Mouse (Mus musculus): ENCODE data around the gene Syne1. TPM values are rescaled to one million over a fixed set of nuclear protein-coding genes. Genes with fewer than 3 reads are reported as not detected.

Syne1 gene
- polyA plus RNA-seq, 1 experiment from 2014 or later: 17.8 TPM

DNA sequence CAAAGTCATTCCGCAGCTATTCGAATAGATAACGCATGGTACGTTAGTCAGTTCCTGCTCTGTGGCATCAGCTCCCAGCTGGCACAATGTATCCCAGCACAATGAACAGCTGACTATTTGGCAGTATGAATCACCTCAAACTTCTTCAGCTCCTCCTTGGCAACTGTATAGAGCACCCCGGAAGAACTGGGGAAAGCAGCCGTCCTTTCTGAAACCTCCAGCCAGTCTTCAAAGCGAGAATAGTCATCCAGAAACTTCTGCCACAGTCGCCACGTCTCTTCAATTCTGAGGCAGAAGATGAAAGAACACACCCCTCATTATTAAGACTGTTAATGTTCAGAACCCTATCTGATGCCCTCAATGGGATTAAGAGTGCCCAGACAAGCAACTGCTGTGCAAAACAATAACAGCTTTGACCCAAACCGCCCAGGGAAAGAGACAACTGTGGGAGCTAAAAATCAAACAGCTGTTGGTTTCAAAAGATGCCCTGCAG, 495.0 kb downstream of the Syne1 start:
- no peaks in the 10 kb centered on the region for H3K9me3 ChIP-seq (ENCODE audit: control insufficient read depth, low read length)
- DNase-seq (peak; percentile 40), ATAC-seq (ENCODE audit: low FRiP score, low TSS enrichment) (peak; percentile 62; the same call in 1 of the 2 replicates)
- H3K36me3 ChIP-seq (ENCODE audit: control insufficient read depth, insufficient read depth, low read length): no peaks in the 10 kb centered on the region
- 24% methylated on average over 10 of the region's 10 CpGs for WGBS
- H3K27me3 ChIP-seq (ENCODE audit: control insufficient read depth, insufficient read depth, low read length): no peaks in the 10 kb centered on the region
- H3K4me2 ChIP-seq (ENCODE audit: low read length): no peak overlapping the region
- no peak overlapping the region for H3K4me3 ChIP-seq (replicated peaks; ENCODE audit: low read depth, low read length)
- no peak overlapping the region for H3K27ac ChIP-seq (replicated peaks; ENCODE audit: low read depth, low read length)
- no peaks in the 10 kb centered on the region for H3K4me1 ChIP-seq (ENCODE audit: control insufficient read depth, insufficient read depth, low read length)
- no peak overlapping the region for H3K9ac ChIP-seq (replicated peaks; ENCODE audit: low read length)

DNA sequence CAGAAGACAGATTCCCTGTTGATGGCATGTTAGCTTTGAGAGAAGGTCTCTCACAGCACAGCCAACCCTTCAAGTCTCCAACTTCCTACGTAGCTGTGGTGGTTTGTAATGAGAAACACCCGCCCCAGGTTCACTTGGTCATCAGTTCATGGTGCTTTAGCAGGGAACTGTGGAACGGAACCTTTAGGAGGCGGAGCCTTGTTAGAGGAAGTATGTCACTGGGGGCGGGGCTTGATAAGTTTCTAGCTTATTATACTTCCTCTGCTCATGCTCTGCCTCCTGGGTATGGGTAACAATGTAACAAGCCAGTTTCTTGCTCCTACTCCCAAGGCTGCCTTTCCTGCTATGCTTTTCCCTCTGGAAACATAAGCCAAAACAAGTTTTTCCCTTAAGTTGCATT, 505.6 kb downstream of the Syne1 start:
- H3K9me3 ChIP-seq (ENCODE audit: control insufficient read depth, low read length): no peaks in the 10 kb centered on the region
- no peaks in the 10 kb centered on the region for H3K27me3 ChIP-seq (ENCODE audit: control insufficient read depth, insufficient read depth, low read length)
- WGBS: 94% methylated on average over 5 of the region's 5 CpGs
- H3K9ac ChIP-seq (replicated peaks; ENCODE audit: low read length): no peak overlapping the region
- no peak overlapping the region for H3K4me3 ChIP-seq (replicated peaks; ENCODE audit: low read depth, low read length)
- no peak overlapping the region for H3K27ac ChIP-seq (replicated peaks; ENCODE audit: low read depth, low read length)
- DNase-seq (no peak), ATAC-seq (ENCODE audit: low FRiP score, low TSS enrichment) (no peak)
- H3K4me1 ChIP-seq (ENCODE audit: control insufficient read depth, insufficient read depth, low read length): no peaks in the 10 kb centered on the region
- H3K4me2 ChIP-seq (ENCODE audit: low read length): no peak overlapping the region
- peaks cover 18% of the 10 kb centered on the region for H3K36me3 ChIP-seq (ENCODE audit: control insufficient read depth, insufficient read depth, low read length)

DNA sequence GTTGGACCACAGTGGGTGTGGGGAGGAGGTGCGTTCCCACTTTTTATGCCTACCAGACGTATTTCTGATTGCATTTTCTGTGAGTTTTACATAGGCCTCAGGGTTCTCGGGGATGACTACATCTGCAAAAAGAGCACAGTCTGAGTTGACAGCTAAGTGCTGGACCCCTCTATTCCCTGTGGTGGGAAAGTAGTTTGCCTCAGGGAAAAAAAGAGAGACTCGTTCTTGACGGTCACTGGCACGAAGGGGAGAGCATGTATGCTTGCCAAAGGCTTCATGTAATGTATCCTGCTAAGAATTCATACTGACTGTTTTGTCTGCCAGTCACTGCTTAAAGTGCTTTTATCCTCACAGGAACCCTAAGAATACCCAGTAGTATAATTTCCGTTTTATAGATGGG, 506.1 kb downstream of the Syne1 start:
- ATAC-seq (ENCODE audit: low FRiP score, low TSS enrichment) (no peak), DNase-seq (no peak)
- no peaks in the 10 kb centered on the region for H3K27me3 ChIP-seq (ENCODE audit: control insufficient read depth, insufficient read depth, low read length)
- no peaks in the 10 kb centered on the region for H3K4me1 ChIP-seq (ENCODE audit: control insufficient read depth, insufficient read depth, low read length)
- H3K9me3 ChIP-seq (ENCODE audit: control insufficient read depth, low read length): no peaks in the 10 kb centered on the region
- H3K4me3 ChIP-seq (replicated peaks; ENCODE audit: low read depth, low read length): no peak overlapping the region
- WGBS: 80% methylated on average over 7 of the region's 7 CpGs
- H3K36me3 ChIP-seq (ENCODE audit: control insufficient read depth, insufficient read depth, low read length): peaks cover 23% of the 10 kb centered on the region
- H3K4me2 ChIP-seq (ENCODE audit: low read length): no peak overlapping the region
- H3K27ac ChIP-seq (replicated peaks; ENCODE audit: low read depth, low read length): no peak overlapping the region
- no peak overlapping the region for H3K9ac ChIP-seq (replicated peaks; ENCODE audit: low read length)

DNA sequence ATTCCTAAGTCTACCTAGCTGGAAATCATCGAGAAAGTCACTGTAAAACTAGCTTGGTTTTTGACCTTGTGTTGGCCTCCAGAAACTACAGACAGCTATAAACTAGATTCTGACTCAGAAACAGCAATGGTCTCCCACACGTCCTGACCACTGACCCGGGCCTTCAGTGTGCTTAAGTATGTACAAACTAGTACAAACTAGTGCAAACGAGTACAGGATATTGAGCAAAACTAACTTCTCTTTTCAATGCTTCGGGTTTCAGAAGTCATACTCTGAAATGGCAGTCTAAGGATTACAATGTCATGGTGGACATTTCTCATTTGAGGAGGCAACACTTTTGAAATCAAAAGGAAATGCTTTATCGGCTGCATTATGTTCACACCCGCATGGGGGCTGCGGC, 506.8 kb downstream of the Syne1 start:
- H3K4me2 ChIP-seq (ENCODE audit: low read length): no peak overlapping the region
- no peak overlapping the region for H3K4me3 ChIP-seq (replicated peaks; ENCODE audit: low read depth, low read length)
- no peak for ATAC-seq (ENCODE audit: low FRiP score, low TSS enrichment)
- no peaks in the 10 kb centered on the region for H3K9me3 ChIP-seq (ENCODE audit: control insufficient read depth, low read length)
- H3K36me3 ChIP-seq (ENCODE audit: control insufficient read depth, insufficient read depth, low read length): peaks cover 26% of the 10 kb centered on the region
- H3K27me3 ChIP-seq (ENCODE audit: control insufficient read depth, insufficient read depth, low read length): no peaks in the 10 kb centered on the region
- no peak overlapping the region for H3K27ac ChIP-seq (replicated peaks; ENCODE audit: low read depth, low read length)
- no peak overlapping the region for H3K9ac ChIP-seq (replicated peaks; ENCODE audit: low read length)
- H3K4me1 ChIP-seq (ENCODE audit: control insufficient read depth, insufficient read depth, low read length): no peaks in the 10 kb centered on the region
- WGBS: 91% methylated on average over 8 of the region's 8 CpGs
- no peak for DNase-seq

DNA sequence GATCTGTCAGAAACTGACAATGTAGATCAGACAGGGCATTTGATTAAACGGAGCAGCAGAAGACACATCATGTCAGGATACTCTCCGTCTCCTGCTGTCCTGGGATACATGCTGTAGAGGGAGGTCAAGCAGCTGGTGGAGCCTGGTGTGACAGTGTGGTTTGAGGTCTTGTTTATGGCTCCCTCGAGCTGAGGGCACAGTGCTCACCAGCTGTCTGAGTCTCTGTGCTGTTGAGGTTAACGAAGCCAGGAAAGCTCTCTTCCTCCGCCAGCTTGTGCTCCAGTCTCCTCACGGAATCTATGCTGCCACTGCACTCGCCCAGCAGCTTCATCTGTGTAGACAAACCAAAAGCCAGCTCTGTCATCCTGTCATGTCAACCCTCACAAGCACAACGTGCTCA, 510.0 kb downstream of the Syne1 start:
- no peaks in the 10 kb centered on the region for H3K27me3 ChIP-seq (ENCODE audit: control insufficient read depth, insufficient read depth, low read length)
- no peaks in the 10 kb centered on the region for H3K9me3 ChIP-seq (ENCODE audit: control insufficient read depth, low read length)
- H3K27ac ChIP-seq (replicated peaks; ENCODE audit: low read depth, low read length): no peak overlapping the region
- ATAC-seq (ENCODE audit: low FRiP score, low TSS enrichment) (no peak), DNase-seq (no peak)
- H3K4me2 ChIP-seq (ENCODE audit: low read length): no peak overlapping the region
- no peak overlapping the region for H3K4me3 ChIP-seq (replicated peaks; ENCODE audit: low read depth, low read length)
- WGBS: 73% methylated on average over 8 of the region's 8 CpGs
- H3K9ac ChIP-seq (replicated peaks; ENCODE audit: low read length): no peak overlapping the region
- H3K36me3 ChIP-seq (ENCODE audit: control insufficient read depth, insufficient read depth, low read length): peaks cover 17% of the 10 kb centered on the region; the same call in 1 of the 2 replicates
- H3K4me1 ChIP-seq (ENCODE audit: control insufficient read depth, insufficient read depth, low read length): no peaks in the 10 kb centered on the region

DNA sequence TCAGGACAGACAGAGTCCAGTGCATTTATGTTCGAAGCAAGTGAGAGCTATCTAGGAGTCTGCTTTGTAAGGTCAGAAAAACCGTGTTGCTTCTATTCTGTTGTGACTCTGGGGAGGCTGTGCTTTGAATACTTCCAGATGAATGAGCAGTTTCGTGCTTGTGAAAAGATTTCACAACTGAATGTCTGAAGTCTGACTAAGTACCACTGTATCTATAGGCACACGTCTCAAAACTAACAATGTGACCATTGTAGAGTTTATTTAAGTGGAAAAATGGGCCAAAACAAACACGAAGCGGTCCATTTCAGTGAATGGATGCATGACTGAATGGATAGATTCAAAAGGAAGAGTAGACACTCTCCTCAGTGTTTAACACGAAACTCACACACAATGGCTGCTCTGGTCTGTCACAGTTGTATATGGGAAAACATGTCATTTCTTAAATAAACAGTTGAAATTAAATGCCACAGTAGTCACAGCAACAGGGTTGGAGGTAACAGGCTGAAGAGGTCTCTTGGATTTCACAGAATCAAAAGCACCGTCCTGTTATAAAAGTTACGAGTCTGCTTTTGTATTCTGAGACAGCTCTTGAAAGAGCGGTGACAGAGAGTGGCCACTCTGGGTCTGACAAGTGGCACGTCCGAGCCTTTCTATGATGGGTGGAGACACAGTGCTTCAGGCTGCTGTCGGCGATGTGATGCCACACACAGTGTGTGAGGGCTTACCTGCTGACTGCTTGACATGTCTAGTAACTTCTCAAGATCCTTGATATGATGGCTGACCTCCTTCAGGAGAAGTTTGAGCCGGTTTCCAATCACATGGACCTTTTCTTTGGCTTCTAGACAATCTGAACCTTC, 518.9 kb downstream of the Syne1 start:
- no peak overlapping the region for H3K27ac ChIP-seq (replicated peaks; ENCODE audit: low read depth, low read length)
- no peak overlapping the region for H3K9ac ChIP-seq (replicated peaks; ENCODE audit: low read length)
- H3K27me3 ChIP-seq (ENCODE audit: control insufficient read depth, insufficient read depth, low read length): no peaks in the 10 kb centered on the region
- no peak overlapping the region for H3K4me3 ChIP-seq (replicated peaks; ENCODE audit: low read depth, low read length)
- peaks cover 9% of the 10 kb centered on the region for H3K36me3 ChIP-seq (ENCODE audit: control insufficient read depth, insufficient read depth, low read length)
- no peak for DNase-seq
- H3K9me3 ChIP-seq (ENCODE audit: control insufficient read depth, low read length): no peaks in the 10 kb centered on the region
- WGBS: 43% methylated on average over 15 of the region's 15 CpGs
- H3K4me2 ChIP-seq (ENCODE audit: low read length): no peak overlapping the region
- no peaks in the 10 kb centered on the region for H3K4me1 ChIP-seq (ENCODE audit: control insufficient read depth, insufficient read depth, low read length)
- ATAC-seq (ENCODE audit: low FRiP score, low TSS enrichment): 0 out of 2 replicates have a peak, but pooled peaks have one; percentile 19

DNA sequence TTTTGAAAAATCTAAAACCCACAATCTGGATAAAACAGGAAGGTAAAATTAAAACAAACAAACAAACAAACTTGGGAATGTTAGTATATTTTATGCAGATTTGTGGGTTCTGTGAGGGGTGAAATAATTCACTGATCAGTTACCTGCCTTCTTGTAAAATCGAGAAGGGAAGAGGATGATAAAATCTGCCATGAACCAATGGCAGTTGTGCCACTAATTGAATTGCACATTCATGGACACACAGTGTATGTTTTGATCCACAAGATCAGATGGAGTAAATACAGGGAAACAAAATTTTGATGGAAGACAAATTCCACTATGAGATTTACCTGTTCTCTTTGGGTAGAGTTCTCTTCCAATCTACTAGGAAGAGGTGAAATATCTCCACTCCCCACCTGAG, 521.4 kb downstream of the Syne1 start:
- no peak overlapping the region for H3K9ac ChIP-seq (replicated peaks; ENCODE audit: low read length)
- WGBS: 94% methylated on average over 1 of the region's 1 CpGs
- H3K27ac ChIP-seq (replicated peaks; ENCODE audit: low read depth, low read length): no peak overlapping the region
- no peak overlapping the region for H3K4me2 ChIP-seq (ENCODE audit: low read length)
- DNase-seq: no peak
- H3K9me3 ChIP-seq (ENCODE audit: control insufficient read depth, low read length): no peaks in the 10 kb centered on the region
- H3K4me3 ChIP-seq (replicated peaks; ENCODE audit: low read depth, low read length): no peak overlapping the region
- H3K4me1 ChIP-seq (ENCODE audit: control insufficient read depth, insufficient read depth, low read length): no peaks in the 10 kb centered on the region
- H3K27me3 ChIP-seq (ENCODE audit: control insufficient read depth, insufficient read depth, low read length): no peaks in the 10 kb centered on the region
- peaks cover 9% of the 10 kb centered on the region; the same call in 1 of the 2 replicates for H3K36me3 ChIP-seq (ENCODE audit: control insufficient read depth, insufficient read depth, low read length)
- ATAC-seq (ENCODE audit: low FRiP score, low TSS enrichment): no peak

DNA sequence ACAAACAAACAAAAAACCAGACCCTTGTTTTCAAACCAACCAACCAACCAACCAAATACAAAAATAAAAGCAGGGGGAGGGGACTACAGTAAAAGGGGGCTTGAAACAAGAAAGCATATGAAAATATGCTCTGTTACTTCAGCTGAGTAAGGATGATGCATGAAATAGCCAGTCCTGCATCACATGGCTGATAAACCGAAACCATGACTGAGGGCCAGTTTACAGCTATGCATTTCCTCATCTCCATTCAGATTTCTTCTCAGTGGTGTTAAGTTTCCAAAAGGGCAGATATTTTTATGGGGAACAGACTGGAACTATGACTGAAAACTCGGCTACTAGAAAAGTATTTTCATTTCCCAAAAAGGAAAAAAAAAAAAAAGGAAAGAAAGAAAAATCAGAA, 522.1 kb downstream of the Syne1 start:
- no peak for ATAC-seq (ENCODE audit: low FRiP score, low TSS enrichment)
- WGBS: 79% methylated on average over 2 of the region's 2 CpGs

DNA sequence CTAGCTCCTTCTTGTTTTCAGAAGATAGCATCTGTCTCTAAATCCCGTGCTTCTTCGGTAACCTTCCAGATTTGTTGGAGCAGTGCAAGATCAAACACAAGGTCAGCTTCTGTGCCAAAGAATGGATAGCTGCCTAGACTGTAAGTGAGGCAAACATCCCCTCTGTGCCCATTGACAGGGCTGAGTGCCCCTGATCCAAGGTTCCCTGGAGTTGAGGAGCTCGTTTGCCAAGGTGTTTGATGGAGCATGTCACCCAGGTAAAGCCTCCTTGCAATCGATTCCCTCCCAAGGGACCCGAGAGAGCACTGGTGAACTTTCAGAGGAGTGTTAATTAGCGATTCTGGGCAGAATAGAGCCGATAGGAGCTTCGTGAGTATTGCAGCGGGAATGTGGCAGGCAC, 523.0 kb downstream of the Syne1 start:
- DNase-seq: no peak
- WGBS: 87% methylated on average over 9 of the region's 9 CpGs
- no peak overlapping the region for H3K27ac ChIP-seq (replicated peaks; ENCODE audit: low read depth, low read length)

More for the DNA sequence above, 522.1 kb downstream of the Syne1 start:
- H3K27me3 ChIP-seq (ENCODE audit: control insufficient read depth, insufficient read depth, low read length): no peaks in the 10 kb centered on the region
- H3K27ac ChIP-seq (replicated peaks; ENCODE audit: low read depth, low read length): no peak overlapping the region
- no peak overlapping the region for H3K9ac ChIP-seq (replicated peaks; ENCODE audit: low read length)
- no peak overlapping the region for H3K4me2 ChIP-seq (ENCODE audit: low read length)
- H3K4me1 ChIP-seq (ENCODE audit: control insufficient read depth, insufficient read depth, low read length): no peaks in the 10 kb centered on the region
- H3K36me3 ChIP-seq (ENCODE audit: control insufficient read depth, insufficient read depth, low read length): peaks cover 9% of the 10 kb centered on the region; the same call in 1 of the 2 replicates
- H3K9me3 ChIP-seq (ENCODE audit: control insufficient read depth, low read length): no peaks in the 10 kb centered on the region
- DNase-seq: no peak
- no peak overlapping the region for H3K4me3 ChIP-seq (replicated peaks; ENCODE audit: low read depth, low read length)

More for the DNA sequence above, 523.0 kb downstream of the Syne1 start:
- Histone ChIP-seq H3K27me3 (ENCODE audit: control insufficient read depth, insufficient read depth, low read length) (no peaks in the 10 kb centered on the region), H3K9me3 (ENCODE audit: control insufficient read depth, low read length) (no peaks in the 10 kb centered on the region), H3K4me1 (ENCODE audit: control insufficient read depth, insufficient read depth, low read length) (no peaks in the 10 kb centered on the region), H3K4me2 (ENCODE audit: low read length) (no peak overlapping the region), H3K9ac (replicated peaks; ENCODE audit: low read length) (no peak overlapping the region), H3K36me3 (ENCODE audit: control insufficient read depth, insufficient read depth, low read length) (peaks cover 9% of the 10 kb centered on the region; the same call in 1 of the 2 replicates), H3K4me3 (replicated peaks; ENCODE audit: low read depth, low read length) (no peak overlapping the region)
- ATAC-seq (ENCODE audit: low FRiP score, low TSS enrichment): no peak
